Mouse (Mus musculus) v-Abl transformed pro-B cells (cell line): ENCODE results near the gene Olfr1231.

Source experiments
- in situ Hi-C, 2 experiments: fragments of 400-800 bp; cut with MboI; formaldehyde crosslinking; loops; one replicate each; pipeline ENCODE4 v1.15.1; 2025; ENCODE audit not compliant: unreplicated experiment in 2 of 2

The Olfr1231 gene

GRCm38 (mm10) chr2:89306974-89307373 is at the start of gene Olfr1231:
Gene Olfr1231 (minus strand): TSS chr2:89307074.
- in situ Hi-C loops = no loop called here

- in situ Hi-C loops = no loop called here
Observed at GRCm38 (mm10) chr2:89342298-89342697, 35.4 kb upstream of the Olfr1231 start, which contains the start of gene Olfr1233. Gene Olfr1233 (minus strand): TSS chr2:89342398.

- in situ Hi-C loops = no loop called here
Observed at GRCm38 (mm10) chr2:89329575-89329974, 22.7 kb upstream of the Olfr1231 start, which contains the start of gene Olfr1232. Gene Olfr1232 (minus strand): TSS chr2:89329675.

- in situ Hi-C loops = no loop called here
Observed at GRCm38 (mm10) chr2:89297168-89297567, 9.7 kb downstream of the Olfr1231 start, which contains the start of gene Olfr1230. Gene Olfr1230 (minus strand): TSS chr2:89297268.

GRCm38 (mm10) chr2:89287914-89288313 is 19.0 kb downstream of the Olfr1231 start, which contains the start of gene Olfr1229:
Gene Olfr1229 (minus strand): TSS chr2:89288014.
- in situ Hi-C loops = no loop called here

GRCm38 (mm10) chr2:89253962-89254361 is 52.9 kb downstream of the Olfr1231 start, which contains the start of gene Olfr1228:
Gene Olfr1228 (minus strand): TSS chr2:89254062.
- in situ Hi-C loops = no loop called here
